Mouse (Mus musculus) C2C12 (cell line): ENCODE measurements at regions not wholly inside any gene's neighbourhood (a gene's known extent, or its start where the extent isn't known, plus 50 kb on each side); places are given as distances from the start of the nearest gene placed in this dataset.

ENCODE experiments used
- H3K27me3 ChIP-seq: one replicate; pipeline ENCODE4 v1.6.1; 2011; ENCODE audit not compliant: control insufficient read depth, insufficient read depth, insufficient read length
- H3K36me3 ChIP-seq: one replicate; pipeline ENCODE4 v1.6.1; 2011; ENCODE audit not compliant: control insufficient read depth, insufficient read depth
- H3K4me3 ChIP-seq: one replicate; pipeline ENCODE4 v1.5.1; 2011; ENCODE audit warnings: mild to moderate bottlenecking, control low read depth; ENCODE audit not compliant: poor library complexity, insufficient read depth, severe bottlenecking
- H3K79me2 ChIP-seq: one replicate; pipeline ENCODE4 v1.6.1; 2011; ENCODE audit not compliant: control insufficient read depth, insufficient read depth
- H3K79me3 ChIP-seq: one replicate; pipeline ENCODE4 v1.6.1; 2011; ENCODE audit warnings: low read depth, control low read depth
- H3ac ChIP-seq: one replicate; pipeline ENCODE3; 2011; ENCODE audit warnings: low read depth; ENCODE audit not compliant: control insufficient read depth, insufficient read length
- CEBPB ChIP-seq: IDR thresholded peaks from one replicate; pipeline ENCODE4 v1.6.1; 2011; ENCODE audit warnings: low read depth, mild to moderate bottlenecking, control low read depth, moderate library complexity
- CTCF ChIP-seq: IDR thresholded peaks from one replicate; pipeline ENCODE4 v1.5.1; 2011; ENCODE audit not compliant: control insufficient read depth, insufficient read depth, insufficient read length
- FOSL1 ChIP-seq: IDR thresholded peaks from one replicate; pipeline ENCODE4 v1.8.0; 2011; ENCODE audit warnings: mild to moderate bottlenecking, low read length; ENCODE audit not compliant: poor library complexity, insufficient read depth, severe bottlenecking
- MAX ChIP-seq: IDR thresholded peaks from one replicate; pipeline ENCODE4 v1.6.1; 2011; ENCODE audit warnings: mild to moderate bottlenecking, control low read depth
- MYOD1 ChIP-seq: IDR thresholded peaks from one replicate; pipeline ENCODE4 v1.6.1; 2011; ENCODE audit warnings: low read depth; ENCODE audit not compliant: control insufficient read depth, insufficient read length
- MYOG ChIP-seq: IDR thresholded peaks from one replicate; pipeline ENCODE4 v1.6.1; 2011; ENCODE audit not compliant: control insufficient read depth, insufficient read length; ENCODE audit errors: extremely low read depth
- USF1 ChIP-seq: IDR thresholded peaks from one replicate; pipeline ENCODE4 v1.6.1; 2011; ENCODE audit warnings: low read depth, mild to moderate bottlenecking, control low read depth, moderate library complexity

DNA sequence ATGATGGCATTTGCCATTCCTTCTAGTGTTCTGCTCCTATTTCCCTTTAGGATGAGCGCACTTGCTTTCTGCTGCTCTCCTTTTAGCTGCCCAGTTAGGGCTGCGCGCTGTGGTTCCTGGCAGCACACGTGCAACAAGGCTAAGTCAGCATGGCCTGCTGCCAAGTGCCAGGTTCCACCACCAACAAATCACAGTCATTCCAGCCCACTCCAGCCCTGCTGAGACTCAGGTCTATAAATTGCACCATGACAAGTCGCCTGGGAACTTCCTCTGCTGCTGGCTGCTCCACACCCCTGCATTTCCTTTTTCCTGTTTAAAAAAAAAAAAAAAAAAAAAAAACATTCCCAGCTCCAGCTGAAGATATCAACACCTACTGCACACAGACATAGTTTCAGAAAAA is 69.2 kb upstream of the Ptch1 start:
- TF ChIP-seq CTCF (no peak), MYOD1 (no peak), MAX (peak; percentile 42)
- Histone ChIP-seq H3ac (no peak overlapping the region), H3K4me3 (no peak overlapping the region), H3K79me3 (no peaks in the 10 kb centered on the region), H3K36me3 (no peaks in the 10 kb centered on the region), H3K79me2 (no peaks in the 10 kb centered on the region), H3K27me3 (no peaks in the 10 kb centered on the region)

DNA sequence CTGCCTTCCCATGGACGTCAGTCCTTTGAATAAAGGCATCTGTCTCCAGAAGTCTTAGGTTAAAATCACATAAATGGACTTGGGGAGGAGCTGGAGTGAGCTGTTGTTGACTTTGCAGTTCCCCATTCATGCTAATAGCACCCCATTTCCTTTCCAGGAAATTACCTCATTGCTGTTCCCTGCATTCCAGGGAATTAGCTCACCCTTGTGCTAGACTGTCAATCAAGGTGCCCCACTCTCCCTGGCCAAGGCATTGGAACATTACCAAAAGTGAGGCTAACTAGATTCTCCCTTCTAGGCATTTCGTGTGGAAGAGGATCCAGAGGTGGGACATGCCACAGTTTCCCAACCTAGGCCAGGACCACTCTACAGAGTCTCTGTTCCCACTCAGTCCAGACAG is 70.0 kb upstream of the Ptch1 start:
- H3K79me2 ChIP-seq: no peaks in the 10 kb centered on the region
- H3K4me3 ChIP-seq: no peak overlapping the region
- H3K27me3 ChIP-seq: no peaks in the 10 kb centered on the region
- no peak overlapping the region for H3ac ChIP-seq
- no peaks in the 10 kb centered on the region for H3K36me3 ChIP-seq
- TF ChIP-seq MYOG: no peak
- TF ChIP-seq FOSL1: no peak
- TF ChIP-seq USF1: no peak
- no peak for TF ChIP-seq MYOD1
- TF ChIP-seq MAX: no peak
- TF ChIP-seq CEBPB: no peak
- TF ChIP-seq CTCF: no peak
- no peaks in the 10 kb centered on the region for H3K79me3 ChIP-seq

DNA sequence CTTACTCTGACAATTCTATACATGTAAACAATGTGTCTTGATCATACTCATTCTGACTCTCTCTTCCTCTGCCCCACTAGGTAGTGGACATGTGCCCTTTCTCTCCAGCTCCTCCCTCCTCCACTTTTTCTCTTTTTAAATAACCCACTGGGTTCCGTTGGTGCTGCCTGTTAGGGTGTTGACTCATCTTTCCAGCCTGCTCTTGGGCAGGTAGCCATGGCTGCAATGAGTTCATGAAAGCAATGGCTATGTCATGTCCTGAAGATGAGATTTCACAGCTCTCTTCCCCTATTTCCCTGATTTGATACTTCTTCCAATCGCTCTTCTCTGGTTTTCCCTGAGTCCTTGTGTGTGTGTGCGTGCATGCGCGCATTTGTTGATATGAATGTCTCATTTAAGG is 70.9 kb upstream of the Ptch1 start:
- Histone ChIP-seq H3K79me2 (no peaks in the 10 kb centered on the region), H3K36me3 (no peaks in the 10 kb centered on the region), H3K4me3 (no peak overlapping the region), H3K27me3 (no peaks in the 10 kb centered on the region), H3K79me3 (no peaks in the 10 kb centered on the region), H3ac (no peak overlapping the region)
- TF ChIP-seq MYOD1 (no peak), MAX (no peak), FOSL1 (no peak), CTCF (no peak), MYOG (no peak), USF1 (no peak), CEBPB (no peak)

DNA sequence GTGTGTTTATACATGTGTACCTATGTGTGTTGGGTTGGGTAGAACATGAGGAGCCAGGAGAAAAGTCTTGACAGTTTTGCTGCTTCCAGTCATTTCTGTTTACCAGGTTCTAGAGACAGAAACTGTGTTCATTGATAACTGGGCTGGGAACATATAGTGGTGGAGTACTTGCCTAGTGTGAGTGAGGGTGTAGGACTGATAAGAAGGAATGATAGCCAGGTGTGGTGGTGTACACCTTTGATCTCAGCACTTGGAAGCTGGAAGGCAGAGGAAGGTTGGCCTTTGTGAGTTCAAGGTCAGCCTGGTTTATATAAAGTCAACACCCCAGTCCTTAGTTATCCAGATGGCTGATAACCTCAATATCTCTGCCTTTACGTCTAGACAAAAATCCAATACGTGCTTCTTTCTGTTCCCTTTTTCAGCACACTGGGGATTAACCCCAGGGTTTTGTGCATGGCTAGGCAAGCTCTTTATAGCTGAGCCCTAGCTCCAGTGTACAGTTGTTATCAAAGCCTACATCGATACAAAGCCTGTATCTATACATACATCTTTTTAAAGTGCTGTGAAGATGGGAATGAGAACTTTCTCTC is 75.8 kb upstream of the Ptch1 start:
- TF ChIP-seq CTCF (no peak), CEBPB (no peak)
- Histone ChIP-seq H3K4me3 (no peak overlapping the region), H3K79me2 (no peaks in the 10 kb centered on the region)

DNA sequence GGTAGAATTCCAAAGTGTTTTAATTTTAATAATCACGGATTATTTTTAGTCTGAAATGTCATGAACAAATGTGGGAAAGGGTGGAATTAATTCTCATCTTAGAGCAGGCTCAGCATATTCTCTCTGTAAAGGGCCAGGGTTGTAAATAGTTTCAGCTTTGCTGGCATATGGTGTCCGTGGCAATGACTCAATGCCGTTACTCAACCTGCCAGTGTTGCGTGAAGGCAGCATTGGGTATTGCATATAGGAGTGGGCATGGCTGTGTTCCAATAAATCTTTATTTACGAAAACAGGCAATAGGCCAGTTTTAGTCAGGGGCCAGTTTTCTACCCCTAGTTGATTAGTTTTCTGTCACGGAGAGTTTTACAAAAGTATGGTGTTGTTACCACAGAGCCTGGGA is 81.1 kb upstream of the Ptch1 start:
- Histone ChIP-seq H3K4me3 (no peak overlapping the region), H3K36me3 (no peaks in the 10 kb centered on the region), H3K79me3 (no peaks in the 10 kb centered on the region), H3K79me2 (no peaks in the 10 kb centered on the region), H3K27me3 (no peaks in the 10 kb centered on the region), H3ac (no peak overlapping the region)
- no peak for TF ChIP-seq FOSL1
- TF ChIP-seq CTCF: no peak
- no peak for TF ChIP-seq MYOG
- TF ChIP-seq CEBPB: peak; percentile 61

More for the DNA sequence above, 75.8 kb upstream of the Ptch1 start:
- no peak overlapping the region for H3ac ChIP-seq
- H3K27me3 ChIP-seq: no peaks in the 10 kb centered on the region
- no peaks in the 10 kb centered on the region for H3K79me3 ChIP-seq
- no peaks in the 10 kb centered on the region for H3K36me3 ChIP-seq

DNA sequence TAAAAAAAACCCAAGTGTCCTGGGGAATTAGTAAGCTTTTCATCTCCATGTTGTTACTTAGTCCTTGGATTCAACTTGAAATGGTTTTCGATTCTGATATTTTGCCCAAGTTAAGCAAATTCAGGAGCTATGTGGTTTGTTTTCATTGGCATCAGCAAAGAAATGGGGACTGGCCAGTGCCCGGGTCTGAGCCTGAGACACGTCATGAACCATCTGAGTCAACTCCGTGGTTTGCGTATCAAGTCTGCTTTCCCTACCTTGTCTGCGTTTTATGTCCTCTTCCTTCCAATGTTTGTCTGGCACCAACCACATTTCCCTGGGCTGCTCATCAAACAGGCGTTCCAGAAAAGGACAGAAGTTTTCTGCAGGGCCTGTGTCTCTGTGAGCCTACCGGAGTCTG is 83.7 kb upstream of the Ptch1 start:
- Histone ChIP-seq H3K79me3 (no peaks in the 10 kb centered on the region), H3ac (no peak overlapping the region), H3K36me3 (no peaks in the 10 kb centered on the region), H3K27me3 (no peaks in the 10 kb centered on the region), H3K4me3 (no peak overlapping the region), H3K79me2 (no peaks in the 10 kb centered on the region)
- TF ChIP-seq CEBPB (no peak), USF1 (no peak), MAX (no peak), CTCF (no peak), MYOD1 (peak; percentile 21), FOSL1 (peak; percentile 56), MYOG (no peak)
